In genomic region chr9:86560543-86560942, GRCm38 (mm10) we compare ENCODE assay signal across 15 mouse cellular contexts. TPM values are rescaled to one million over a fixed set of nuclear protein-coding genes. Genes with fewer than 3 reads are reported as not detected.
A peak's percentile ranks its signal among the peaks of the same experiment; 100 is the strongest.
DNase-seq lines count a peak whose midpoint lies in the region; ATAC-seq and TF ChIP-seq lines count a peak whose summit lies in the region.
"Had no signal": no experiment of that assay in that cellular context is flagged by ENCODE, and none has a peak within 500 bp of the region (broad histone marks: within the 10 kb centered on the region; RNA-seq: fewer than 3 reads in every experiment).

No protein-coding gene starts in this region.

- WGBS in kidney, postnatal 0 days = 57% methylated on average over 3 of the region's 3 CpGs
- WGBS in lung, embryonic 16.5 days = 53% methylated on average over 3 of the region's 3 CpGs

- H3K36me3 ChIP-seq in kidney, postnatal 0 days (ENCODE audit: insufficient read depth, low read length) = peaks cover 56% of the 10 kb centered on the region; the same call in 1 of the 2 replicates
- peaks cover 33% of the 10 kb centered on the region for H3K36me3 ChIP-seq in lung, embryonic 16.5 days (ENCODE audit: control insufficient read depth, insufficient read depth, low read length)

- CTCF ChIA-PET in Patski (lab: Charles Lee) = no interaction called here

- no peaks in the 10 kb centered on the region for H3K4me1 ChIP-seq in kidney, postnatal 0 days (replicated peaks; ENCODE audit: insufficient read depth, low read length)
- H3K4me1 ChIP-seq in lung, embryonic 16.5 days (replicated peaks; ENCODE audit: control insufficient read depth, insufficient read depth, low read length) = no peaks in the 10 kb centered on the region; the same call in 1 of the 2 replicates
- H3K4me1 ChIP-seq: forebrain, embryonic 10.5 days; limb, embryonic 12.5 days; midbrain, embryonic 12.5 days had no signal

- H3K9ac ChIP-seq in kidney, postnatal 0 days (ENCODE audit: low read depth, low read length) = no peak overlapping the region
- no peak overlapping the region for H3K9ac ChIP-seq in lung, embryonic 16.5 days (ENCODE audit: low read length)
- H3K9ac ChIP-seq: limb, embryonic 12.5 days; midbrain, embryonic 12.5 days had no signal

- H3K4me2 ChIP-seq in kidney, postnatal 0 days (ENCODE audit: low read length) = no peak overlapping the region
- no peak overlapping the region for H3K4me2 ChIP-seq in lung, embryonic 16.5 days (ENCODE audit: low read depth, low read length)
- H3K4me2 ChIP-seq: limb, embryonic 12.5 days; midbrain, embryonic 12.5 days had no signal

- peak; percentile 44 for DNase-seq in Patski (ENCODE audit: low read depth, low spot score)
- peak; percentile 82 for DNase-seq in adrenal gland, adult 8-10 months
- DNase-seq in kidney, postnatal 0 days (ENCODE audit: low spot score) = peak; percentile 22
- DNase-seq in cerebellum, adult 18-20 months = no peak
- no peak for DNase-seq in T-cell, adult 2 months (ENCODE audit: low spot score)
- DNase-seq in left cerebral cortex, adult 9 months (ENCODE audit: low spot score in 2 of 2) = no peak
- DNase-seq: cerebellum, postnatal 25 days; layer of hippocampus, adult 9-11 months; thymus, adult 2 months had no signal

- in situ Hi-C loops in Patski (cut with MboI; ENCODE audit: low pct_unique_long_range_greater_than_20kb) = no loop called here

- no peaks in the 10 kb centered on the region for H3K9me3 ChIP-seq in kidney, postnatal 0 days (replicated peaks; ENCODE audit: low read length)
- H3K9me3 ChIP-seq in lung, embryonic 16.5 days (ENCODE audit: control insufficient read depth, low read length) = no peaks in the 10 kb centered on the region
- H3K9me3 ChIP-seq: forebrain, embryonic 10.5 days; limb, embryonic 12.5 days; midbrain, embryonic 12.5 days had no signal

- no peaks in the 10 kb centered on the region for H3K27me3 ChIP-seq in Patski
- no peaks in the 10 kb centered on the region for H3K27me3 ChIP-seq in kidney, postnatal 0 days (ENCODE audit: insufficient read depth, low read length)
- no peaks in the 10 kb centered on the region for H3K27me3 ChIP-seq in lung, embryonic 16.5 days (ENCODE audit: control insufficient read depth, insufficient read depth, low read depth, low read length)
- H3K27me3 ChIP-seq: limb, embryonic 12.5 days; midbrain, embryonic 12.5 days had no signal

- peak; percentile 91 for ATAC-seq in Patski
- no peak for ATAC-seq in kidney, postnatal 0 days (replicated peaks; ENCODE audit: low FRiP score, low read depth)
- peak; percentile 87 for ATAC-seq in lung, embryonic 16.5 days (ENCODE audit: low read depth)
- ATAC-seq: activated CD4-positive, CD25-positive, alpha-beta regulatory T cell, adult 4 months; hindbrain, postnatal 0 days had no signal

- no peak overlapping the region for H3K27ac ChIP-seq in kidney, postnatal 0 days
- peak overlapping the region; percentile 87 for H3K27ac ChIP-seq in lung, embryonic 16.5 days (ENCODE audit: low read length)
- H3K27ac ChIP-seq: forebrain, embryonic 10.5 days; hindbrain, postnatal 0 days; limb, embryonic 12.5 days; midbrain, embryonic 12.5 days had no signal

- POLR2A ChIA-PET in Patski (lab: Charles Lee) = no interaction called here

- H3K4me3 ChIP-seq in kidney, postnatal 0 days (replicated peaks; ENCODE audit: low read depth, low read length) = no peak overlapping the region
- no peak overlapping the region for H3K4me3 ChIP-seq in lung, embryonic 16.5 days (ENCODE audit: low read length)
- H3K4me3 ChIP-seq: forebrain, embryonic 10.5 days; limb, embryonic 12.5 days; midbrain, embryonic 12.5 days had no signal

- TF ChIP-seq CTCF in Patski (IDR thresholded peaks at IDR 0.05) = no peak
- no peak for TF ChIP-seq CTCF in kidney, postnatal 0 days (IDR thresholded peaks at IDR 0.05; ENCODE audit: low read depth)

RNA-seq across cellular contexts. Expression of gene Pgm3, which starts 11.1 kb away (rescaled TPM):
- 27.6 TPM for polyA plus RNA-seq in Patski (2021)
- 10 to 100 TPM; 37.2 to 94.7 (median 56.6) TPM for total RNA-seq in adrenal gland, adult 8-10 months (2022)
- 32.6 and 35.7 TPM in 2 replicates for polyA plus RNA-seq in kidney, postnatal 0 days (2015; fragmentation: Nextera tagmentation; extraction: Ambion mirVana)
- 39.6 and 41.1 TPM in 2 replicates for polyA plus RNA-seq in lung, embryonic 16.5 days (2015; fragmentation: Nextera tagmentation; extraction: Ambion mirVana)

RNA-seq across cellular contexts. Expression of gene Rwdd2a, which starts 11.2 kb away (rescaled TPM):
- polyA plus RNA-seq in Patski (2021) = 5.6 TPM
- total RNA-seq in adrenal gland, adult 8-10 months (2022) = 10 to 100 TPM in 1 of 4 experiments, 1 to 10 TPM in 3; 4.2 to 17.0 (median 6.2) TPM
- 5.4 and 6.2 TPM in 2 replicates for polyA plus RNA-seq in kidney, postnatal 0 days (2015; fragmentation: Nextera tagmentation; extraction: Ambion mirVana)
- 5.3 and 5.9 TPM in 2 replicates for polyA plus RNA-seq in lung, embryonic 16.5 days (2015; fragmentation: Nextera tagmentation; extraction: Ambion mirVana)

Comparison
In these comparisons a context has a peak if more than half of its experiments do, and no peak if none do; other contexts are left out.
1. DNase-seq: peak in Patski (single experiment), adrenal gland, adult 8-10 months (single experiment) and kidney, postnatal 0 days (single experiment); none in cerebellum, adult 18-20 months (0 of 2), T-cell, adult 2 months (single experiment) and left cerebral cortex, adult 9 months (0 of 2).